Mouse (Mus musculus) left cerebral cortex, postnatal 36 days (tissue): ENCODE results near the gene Zfp933. TPM values are rescaled to one million over a fixed set of nuclear protein-coding genes. Genes with fewer than 3 reads are reported as not detected.

Experiments
- total RNA-seq, 2 experiments: library from RNA; stranded (reverse); gene quantifications; 2 replicates each; pipeline ENCODE4 v1.2.3; 2021

Zfp933 gene
- total RNA-seq, 2 experiments from 2014 or later = 15.2 to 21.5 TPM

Other genes starting within 250 kb of the Zfp933 start
- gene Zfp979, start 205.9 kb downstream of the Zfp933 start, total RNA-seq = under 1 TPM; 0.54 to 0.68 TPM
- gene Zfp534, start 145.8 kb downstream of the Zfp933 start, total RNA-seq = under 1 TPM in 1 of 2 experiments, not detected in 1; 0.10 TPM
- gene Zfp984, start 38.6 kb downstream of the Zfp933 start, total RNA-seq = 1 to 10 TPM; 1.9 to 2.0 TPM
- gene Miip, start 20.4 kb upstream of the Zfp933 start, total RNA-seq = 10 to 100 TPM; 12.8 to 22.4 TPM
- 1 to 10 TPM; 8.7 to 9.5 TPM for gene Fv1, start 20.6 kb upstream of the Zfp933 start, total RNA-seq
- gene Mfn2, start 56.3 kb upstream of the Zfp933 start, total RNA-seq = 100 to 1,000 TPM; 181 to 206 TPM
- 10 to 100 TPM; 15.7 to 16.5 TPM for gene Plod1, start 88.4 kb upstream of the Zfp933 start, total RNA-seq
- gene 2510039O18Rik, start 92.5 kb upstream of the Zfp933 start, total RNA-seq = 10 to 100 TPM; 27.4 to 29.1 TPM
- not detected for gene Nppb, start 137.4 kb upstream of the Zfp933 start, total RNA-seq
- not detected for gene Nppa, start 152.4 kb upstream of the Zfp933 start, total RNA-seq
- 10 to 100 TPM; 77.1 to 79.7 TPM for gene Clcn6, start 190.5 kb upstream of the Zfp933 start, total RNA-seq
- gene Mthfr, start 190.7 kb upstream of the Zfp933 start, total RNA-seq = 10 to 100 TPM; 26.6 to 38.0 TPM
- 1 to 10 TPM; 5.9 to 7.7 TPM for gene Agtrap, start 239.7 kb upstream of the Zfp933 start, total RNA-seq